Mouse (Mus musculus) neural tube, embryonic 15.5 days (tissue): ENCODE results near the gene Slc22a6. TPM values are rescaled to one million over a fixed set of nuclear protein-coding genes. Genes with fewer than 3 reads are reported as not detected.
A peak's percentile ranks its signal among the peaks of the same experiment; 100 is the strongest.

ENCODE experiments used
- ATAC-seq: fragments of 200-750 bp; cut with Nextera tagmentation; 2 replicates; pipeline ENCODE4 v1.8.0; 2017; ENCODE audit warnings: mild to moderate bottlenecking, moderate TSS enrichment, moderate library complexity; ENCODE audit not compliant: low FRiP score
- H3K27ac ChIP-seq: fragments of 300-500 bp; sonication (generic); replicated peaks from 2 replicates; pipeline ENCODE4 v1.5.1; 2015; ENCODE audit warnings: mild to moderate bottlenecking, inconsistent platforms
- H3K27me3 ChIP-seq: fragments of 300-500 bp; sonication (generic); replicated peaks from 2 replicates; pipeline ENCODE4 v1.6.1; 2015; ENCODE audit warnings: inconsistent platforms
- H3K36me3 ChIP-seq: fragments of 300-500 bp; sonication (generic); 2 replicates; pipeline ENCODE4 v1.6.1; 2015; ENCODE audit warnings: inconsistent platforms
- H3K4me1 ChIP-seq: fragments of 300-500 bp; sonication (generic); 2 replicates; pipeline ENCODE4 v1.6.1; 2015; ENCODE audit warnings: inconsistent platforms
- H3K4me2 ChIP-seq: fragments of 300-500 bp; sonication (generic); 2 replicates; pipeline ENCODE4 v1.6.1; 2015; ENCODE audit warnings: inconsistent platforms, mild to moderate bottlenecking, moderate library complexity
- H3K4me3 ChIP-seq: fragments of 300-500 bp; sonication (generic); replicated peaks from 2 replicates; pipeline ENCODE4 v1.5.1; 2015; ENCODE audit warnings: mild to moderate bottlenecking, inconsistent platforms
- H3K9ac ChIP-seq: fragments of 300-500 bp; sonication (generic); replicated peaks from 2 replicates; pipeline ENCODE4 v1.6.1; 2015; ENCODE audit warnings: mild to moderate bottlenecking, inconsistent platforms
- H3K9me3 ChIP-seq: fragments of 300-500 bp; sonication (generic); replicated peaks from 2 replicates; pipeline ENCODE4 v1.6.1; 2016; ENCODE audit warnings: inconsistent platforms
- WGBS: fragments of 180-500 bp; shearing (Covaris S2); methylation state at CpG from one replicate; pipeline ENCODE4 v1.1.7; 2015; ENCODE audit warnings: mixed read lengths; 5-methylcytosine and 5-hydroxymethylcytosine counted together
- polyA plus RNA-seq: library from polyadenylated mRNA; unstranded; fragments of >200 nt; fragmentation: Nextera tagmentation; extraction: Ambion mirVana; gene quantifications from 2 replicates; pipeline ENCODE4 v1.2.1, GENCODE M21; 2015

Slc22a6 gene
- polyA plus RNA-seq, 1 experiment from 2014 or later = 1.8 TPM

GRCm38 (mm10) chr19:8663360-8663839 lies 45.6 kb downstream of the Slc22a6 start, which contains the start of gene Chrm1:
Gene Chrm1 (plus strand): TSS chr19:8663789.
- H3K36me3 ChIP-seq = no peaks in the 10 kb centered on the region
- no peaks in the 10 kb centered on the region for H3K9me3 ChIP-seq
- H3K4me2 ChIP-seq = peak within 1 kb of the TSS; percentile 95
- H3K9ac ChIP-seq = no peak within 1 kb of the TSS
- no peak for ATAC-seq
- 75% methylated on average over 9 of the region's 9 CpGs for WGBS
- H3K27ac ChIP-seq = no peak within 1 kb of the TSS
- peaks cover 14% of the 10 kb centered on the region for H3K4me1 ChIP-seq
- H3K4me3 ChIP-seq = 0 out of 2 replicates have a peak within 1 kb of the TSS, but pooled peaks have one; percentile 48
- H3K27me3 ChIP-seq = no peaks in the 10 kb centered on the region; the same call in 1 of the 2 replicates

- Histone ChIP-seq H3K27ac (no peak overlapping the region), H3K4me2 (peak overlapping the region; percentile 17; the same call in 1 of the 2 replicates), H3K9ac (no peak overlapping the region), H3K4me3 (no peak overlapping the region), H3K36me3 (no peaks in the 10 kb centered on the region), H3K4me1 (peaks cover 14% of the 10 kb centered on the region), H3K27me3 (no peaks in the 10 kb centered on the region; the same call in 1 of the 2 replicates), H3K9me3 (no peaks in the 10 kb centered on the region)
- 50% methylated on average over 9 of the region's 10 CpGs for WGBS
- ATAC-seq = no peak
Measured at GRCm38 (mm10) chr19:8663911-8664421, 46.1 kb downstream of the Slc22a6 start.

- Histone ChIP-seq H3K9me3 (no peaks in the 10 kb centered on the region), H3K27me3 (no peaks in the 10 kb centered on the region; the same call in 1 of the 2 replicates), H3K4me1 (peaks cover 14% of the 10 kb centered on the region), H3K27ac (no peak overlapping the region), H3K9ac (no peak overlapping the region), H3K36me3 (no peaks in the 10 kb centered on the region), H3K4me2 (no peak overlapping the region), H3K4me3 (no peak overlapping the region)
- 84% methylated on average over 3 of the region's 3 CpGs for WGBS
- ATAC-seq = no peak
Measured at GRCm38 (mm10) chr19:8664859-8665258, 47.0 kb downstream of the Slc22a6 start.

- ATAC-seq = no peak
- Histone ChIP-seq H3K9ac (no peak overlapping the region), H3K4me1 (peaks cover 14% of the 10 kb centered on the region), H3K27me3 (no peaks in the 10 kb centered on the region; the same call in 1 of the 2 replicates), H3K36me3 (no peaks in the 10 kb centered on the region), H3K4me2 (no peak overlapping the region), H3K4me3 (no peak overlapping the region), H3K9me3 (no peaks in the 10 kb centered on the region), H3K27ac (no peak overlapping the region)
- WGBS = 58% methylated on average over 5 of the region's 5 CpGs
Measured at GRCm38 (mm10) chr19:8665746-8666145, 47.9 kb downstream of the Slc22a6 start.

- Histone ChIP-seq H3K9me3 (no peaks in the 10 kb centered on the region), H3K36me3 (no peaks in the 10 kb centered on the region), H3K4me1 (no peaks in the 10 kb centered on the region), H3K9ac (no peak overlapping the region), H3K27me3 (no peaks in the 10 kb centered on the region), H3K4me3 (no peak overlapping the region), H3K27ac (no peak overlapping the region), H3K4me2 (no peak overlapping the region)
- 95% methylated on average over 3 of the region's 3 CpGs for WGBS
- no peak for ATAC-seq
Measured at GRCm38 (mm10) chr19:8672859-8673258, 55.0 kb downstream of the Slc22a6 start.

GRCm38 (mm10) chr19:8673336-8674063 lies 55.7 kb downstream of the Slc22a6 start:
- Histone ChIP-seq H3K27me3 (no peaks in the 10 kb centered on the region), H3K9me3 (no peaks in the 10 kb centered on the region), H3K36me3 (no peaks in the 10 kb centered on the region), H3K4me3 (no peak overlapping the region), H3K27ac (no peak overlapping the region), H3K4me1 (no peaks in the 10 kb centered on the region), H3K9ac (no peak overlapping the region), H3K4me2 (no peak overlapping the region)
- WGBS = 73% methylated on average over 9 of the region's 9 CpGs
- ATAC-seq = no peak

Other genes with a start within 250 kb of the Slc22a6 start
- not detected in 2 replicates for gene Slc22a30, start 212.9 kb upstream of the Slc22a6 start, polyA plus RNA-seq
- 9.1 and 10.7 TPM in 2 replicates for gene Slc22a8, start 26.8 kb upstream of the Slc22a6 start, polyA plus RNA-seq
- 0.35 and 0.70 TPM in 2 replicates for gene Chrm1, start 45.8 kb downstream of the Slc22a6 start, polyA plus RNA-seq
- 158 and 159 TPM in 2 replicates for gene Slc3a2, start 105.3 kb downstream of the Slc22a6 start, polyA plus RNA-seq
- 91.0 and 95.2 TPM in 2 replicates for gene Wdr74, start 117.8 kb downstream of the Slc22a6 start, polyA plus RNA-seq
- gene 1700092M07Rik, start 122.7 kb downstream of the Slc22a6 start, polyA plus RNA-seq = 1.5 and 2.2 TPM in 2 replicates
- 124 and 127 TPM in 2 replicates for gene Stx5a, start 123.4 kb downstream of the Slc22a6 start, polyA plus RNA-seq
- gene Nxf1, start 139.0 kb downstream of the Slc22a6 start, polyA plus RNA-seq = 127 and 140 TPM in 2 replicates
- gene Tmem223, start 153.0 kb downstream of the Slc22a6 start, polyA plus RNA-seq = 218 and 235 TPM in 2 replicates
- gene Tmem179b, start 156.4 kb downstream of the Slc22a6 start, polyA plus RNA-seq = 28.2 and 46.3 TPM in 2 replicates
- 28.5 and 29.4 TPM in 2 replicates for gene Taf6l, start 168.4 kb downstream of the Slc22a6 start, polyA plus RNA-seq
- gene Polr2g, start 180.5 kb downstream of the Slc22a6 start, polyA plus RNA-seq = 143 and 147 TPM in 2 replicates
- gene Zbtb3, start 184.5 kb downstream of the Slc22a6 start, polyA plus RNA-seq = 6.5 TPM in 2 replicates
- gene Ttc9c, start 201.3 kb downstream of the Slc22a6 start, polyA plus RNA-seq = 54.2 and 57.3 TPM in 2 replicates
- gene Hnrnpul2, start 202.0 kb downstream of the Slc22a6 start, polyA plus RNA-seq = 5.1 and 5.9 TPM in 2 replicates
- gene AC129217.1, start 211.7 kb downstream of the Slc22a6 start, polyA plus RNA-seq = not detected in 2 replicates
- gene Bscl2, start 219.4 kb downstream of the Slc22a6 start, polyA plus RNA-seq = 107 and 110 TPM in 2 replicates
- gene Gng3, start 221.2 kb downstream of the Slc22a6 start, polyA plus RNA-seq = 414 and 512 TPM in 2 replicates
- gene Lrrn4cl, start 232.7 kb downstream of the Slc22a6 start, polyA plus RNA-seq = 1.1 and 1.4 TPM in 2 replicates